In genomic region chr5:113082356-113083168, GRCm38 (mm10) we compare ENCODE assay signal across 13 mouse cellular contexts. TPM values are rescaled to one million over a fixed set of nuclear protein-coding genes. Genes with fewer than 3 reads are reported as not detected.
DNase-seq lines count a peak whose midpoint lies in the region; ATAC-seq and TF ChIP-seq lines count a peak whose summit lies in the region.
"Had no signal": no experiment of that assay in that cellular context is flagged by ENCODE, and none has a peak within 500 bp of the region (broad histone marks: within the 10 kb centered on the region; RNA-seq: fewer than 3 reads in every experiment).

No protein-coding gene starts in this region.

- H3K4me2 ChIP-seq in kidney, postnatal 0 days (ENCODE audit: low read length): no peak overlapping the region
- H3K4me2 ChIP-seq in heart, embryonic 15.5 days: peak overlapping the region; percentile 47
- H3K4me2 ChIP-seq: forebrain, embryonic 13.5 days had no signal

- no peak overlapping the region for H3K4me3 ChIP-seq in kidney, postnatal 0 days (replicated peaks; ENCODE audit: low read depth, low read length)
- 0 out of 2 replicates have a peak overlapping the region, but pooled peaks have one; percentile 7 for H3K4me3 ChIP-seq in heart, embryonic 15.5 days
- H3K4me3 ChIP-seq: forebrain, embryonic 13.5 days had no signal

- TF ChIP-seq CTCF in kidney, postnatal 0 days (IDR thresholded peaks at IDR 0.05; ENCODE audit: low read depth): no peak

- H3K36me3 ChIP-seq in kidney, postnatal 0 days (ENCODE audit: insufficient read depth, low read length): no peaks in the 10 kb centered on the region
- no peaks in the 10 kb centered on the region for H3K36me3 ChIP-seq in heart, embryonic 15.5 days

- H3K27ac ChIP-seq in kidney, postnatal 0 days: no peak overlapping the region
- H3K27ac ChIP-seq in heart, embryonic 15.5 days: peak overlapping the region; percentile 9; the same call in 1 of the 2 replicates
- H3K27ac ChIP-seq: forebrain, embryonic 13.5 days had no signal

- DNase-seq in adrenal gland, adult 2 months: peak; percentile 24
- DNase-seq in adrenal gland, postnatal 4 days (ENCODE audit: low spot score in 2 of 2): no peak
- DNase-seq in kidney, postnatal 0 days (ENCODE audit: low spot score): peak; percentile 28
- no peak for DNase-seq in kidney, adult 11 months
- peak; percentile 57 for DNase-seq in 3134 (ENCODE audit: extremely low read depth, insufficient read length, low spot score)
- no peak for DNase-seq in thymus, adult 18-20 months
- no peak for DNase-seq in embryo, embryonic 9.5 days (ENCODE audit: extremely low spot score)
- DNase-seq: cerebellum, postnatal 25 days had no signal

- H3K9me3 ChIP-seq in kidney, postnatal 0 days (replicated peaks; ENCODE audit: low read length): 0 out of 2 replicates have a peak, but pooled peaks cover 3% of the 10 kb centered on the region
- no peaks in the 10 kb centered on the region for H3K9me3 ChIP-seq in heart, embryonic 15.5 days (replicated peaks)
- H3K9me3 ChIP-seq: forebrain, embryonic 13.5 days had no signal

- H3K9ac ChIP-seq in kidney, postnatal 0 days (ENCODE audit: low read depth, low read length): no peak overlapping the region
- no peak overlapping the region for H3K9ac ChIP-seq in heart, embryonic 15.5 days
- H3K9ac ChIP-seq: forebrain, embryonic 13.5 days had no signal

- ATAC-seq in kidney, postnatal 0 days (replicated peaks; ENCODE audit: low FRiP score, low read depth): 0 out of 2 replicates have a peak, but pooled peaks have one; percentile 8
- no peak; the same call in 1 of the 2 replicates for ATAC-seq in heart, embryonic 15.5 days (replicated peaks; ENCODE audit: insufficient number of reproducible peaks, insufficient read depth, low FRiP score, low read depth)
- ATAC-seq: forebrain, embryonic 13.5 days had no signal

- no peaks in the 10 kb centered on the region for H3K27me3 ChIP-seq in kidney, postnatal 0 days (ENCODE audit: insufficient read depth, low read length)
- peaks cover 8% of the 10 kb centered on the region for H3K27me3 ChIP-seq in heart, embryonic 15.5 days
- H3K27me3 ChIP-seq: forebrain, embryonic 13.5 days had no signal

- H3K4me1 ChIP-seq in kidney, postnatal 0 days (replicated peaks; ENCODE audit: insufficient read depth, low read length): no peaks in the 10 kb centered on the region
- peaks cover 25% of the 10 kb centered on the region for H3K4me1 ChIP-seq in heart, embryonic 15.5 days (replicated peaks)

- WGBS in kidney, postnatal 0 days: 39% methylated on average over 19 of the region's 19 CpGs
- 27% methylated on average over 19 of the region's 19 CpGs for WGBS in heart, embryonic 15.5 days

RNA-seq across cellular contexts. Expression of gene Crybb3, which starts 1.2 kb away (rescaled TPM):
- total RNA-seq in adrenal gland, adult 2 months (2021): under 1 TPM; 0.23 to 0.31 TPM
- 0.91 and 1.9 TPM in 2 replicates for polyA plus RNA-seq in adrenal gland, adult 2 months (2012; rRNA removed)
- 1 to 10 TPM; 1.1 to 1.9 TPM for total RNA-seq in adrenal gland, postnatal 4 days (2021)
- polyA plus RNA-seq in kidney, postnatal 0 days (2015; fragmentation: Nextera tagmentation; extraction: Ambion mirVana): 0.71 and 1.1 TPM in 2 replicates
- polyA plus RNA-seq in heart, embryonic 15.5 days (2015; fragmentation: Nextera tagmentation; extraction: Ambion mirVana): 0.83 and 1.5 TPM in 2 replicates
- total RNA-seq: hematopoietic stem cell, adult 5-6 weeks had no signal
- polyA plus RNA-seq: liver, embryonic 16.5 days had no signal

RNA-seq across cellular contexts. Expression of gene Crybb2, which starts 12.6 kb away (rescaled TPM):
- not detected for total RNA-seq in adrenal gland, adult 2 months (2021)
- polyA plus RNA-seq in adrenal gland, adult 2 months (2012; rRNA removed): not detected in 2 replicates
- total RNA-seq in adrenal gland, postnatal 4 days (2021): not detected
- polyA plus RNA-seq in kidney, postnatal 0 days (2015; fragmentation: Nextera tagmentation; extraction: Ambion mirVana): not detected in 2 replicates
- not detected in 2 replicates for polyA plus RNA-seq in heart, embryonic 15.5 days (2015; fragmentation: Nextera tagmentation; extraction: Ambion mirVana)
- total RNA-seq: hematopoietic stem cell, adult 5-6 weeks; layer of hippocampus, postnatal 10 days had no signal
- polyA plus RNA-seq: forebrain, embryonic 13.5 days; liver, embryonic 16.5 days had no signal

Comparison
In these comparisons a context has a peak if more than half of its experiments do, and no peak if none do; other contexts are left out.
1. DNase-seq: peak in adrenal gland, adult 2 months (single experiment), kidney, postnatal 0 days (single experiment) and 3134 (single experiment); none in adrenal gland, postnatal 4 days (0 of 2), kidney, adult 11 months (single experiment), thymus, adult 18-20 months (0 of 2) and embryo, embryonic 9.5 days (single experiment).